ENCODE assay signal across 8 mouse cellular contexts in genomic region chr7:109986775-109987174, GRCm38 (mm10). TPM values are rescaled to one million over a fixed set of nuclear protein-coding genes. Genes with fewer than 3 reads are reported as not detected.
DNase-seq lines count a peak whose midpoint lies in the region; ATAC-seq and TF ChIP-seq lines count a peak whose summit lies in the region.
"Not testable (repeated sequence)": the region's sequence is repeated elsewhere in the genome, so short reads cannot be mapped to it uniquely, and the experiment has no call there.

Tmem41b (minus strand) TSS chr7:109986929.

- H3K27ac ChIP-seq in forebrain, embryonic 15.5 days (replicated peaks) = peak within 1 kb of the TSS; percentile 94
- peak within 1 kb of the TSS; percentile 88 for H3K27ac ChIP-seq in heart, postnatal 0 days (ENCODE audit: low read depth)
- H3K27ac ChIP-seq in kidney, embryonic 16.5 days (ENCODE audit: low read length) = peak within 1 kb of the TSS; percentile 85
- peak within 1 kb of the TSS; percentile 87 for H3K27ac ChIP-seq in limb, embryonic 14.5 days (replicated peaks; ENCODE audit: low read depth, low read length)
- H3K27ac ChIP-seq in midbrain, embryonic 11.5 days (ENCODE audit: low read depth, low read length) = peak within 1 kb of the TSS; percentile 73
- peak within 1 kb of the TSS; percentile 87 for H3K27ac ChIP-seq in stomach, embryonic 16.5 days (ENCODE audit: low read length)

- peak; percentile 30 to 33 for DNase-seq in cerebellum, adult 18-20 months
- peak; percentile 13 for DNase-seq in heart, postnatal 0 days (ENCODE audit: low spot score)
- DNase-seq in limb, embryonic 14.5 days (ENCODE audit: low spot score); midbrain, embryonic 11.5 days (ENCODE audit: low spot score, missing footprints): not testable (repeated sequence)

- not testable (repeated sequence) for TF ChIP-seq POLR2A in limb, embryonic 14.5 days (IDR thresholded peaks at IDR 0.05; ENCODE audit: borderline replicate concordance, extremely low read depth, insufficient read depth, insufficient read length)

- ATAC-seq in forebrain, embryonic 15.5 days (replicated peaks) = peak; percentile 31
- not testable (repeated sequence) for ATAC-seq in heart, postnatal 0 days (ENCODE audit: insufficient read depth, low read depth); kidney, embryonic 16.5 days (ENCODE audit: low FRiP score, low TSS enrichment); limb, embryonic 14.5 days (ENCODE audit: low FRiP score, low read depth); midbrain, embryonic 11.5 days (ENCODE audit: low FRiP score); stomach, embryonic 16.5 days (ENCODE audit: insufficient read depth, low FRiP score)

- 0 out of 2 replicates have a peak, but pooled peaks have one; percentile 9 for TF ChIP-seq CTCF in E14TG2a.4 (conservative IDR thresholded peaks at IDR 0.05; ENCODE audit: low read length)
- peak; percentile 40 for TF ChIP-seq CTCF in heart, postnatal 0 days (IDR thresholded peaks at IDR 0.05; ENCODE audit: low read depth)

- peaks cover 31% of the 10 kb centered on the region for H3K4me1 ChIP-seq in E14TG2a.4 (replicated peaks; ENCODE audit: low read depth, low read length)
- peaks cover 23% of the 10 kb centered on the region for H3K4me1 ChIP-seq in forebrain, embryonic 15.5 days
- not testable (repeated sequence) for H3K4me1 ChIP-seq in heart, postnatal 0 days (ENCODE audit: control insufficient read depth, insufficient read depth); kidney, embryonic 16.5 days (ENCODE audit: insufficient read depth, low read length); limb, embryonic 14.5 days (ENCODE audit: control insufficient read depth, insufficient read depth, low read length); midbrain, embryonic 11.5 days (ENCODE audit: control insufficient read depth, insufficient read depth, low read length); stomach, embryonic 16.5 days (ENCODE audit: control insufficient read depth, insufficient read depth, low read length)

- H3K27me3 ChIP-seq in E14TG2a.4 (ENCODE audit: insufficient read depth, low read length); forebrain, embryonic 15.5 days; heart, postnatal 0 days (ENCODE audit: control insufficient read depth, insufficient read depth, low read length); kidney, embryonic 16.5 days (ENCODE audit: insufficient read depth, low read length); limb, embryonic 14.5 days (ENCODE audit: control insufficient read depth, insufficient read depth, low read length); midbrain, embryonic 11.5 days (ENCODE audit: control insufficient read depth, insufficient read depth, low read length); stomach, embryonic 16.5 days (ENCODE audit: control insufficient read depth, insufficient read depth, low read length): not testable (repeated sequence)

- TF ChIP-seq EP300 in heart, postnatal 0 days (IDR thresholded peaks at IDR 0.05; ENCODE audit: low read depth) = not testable (repeated sequence)

- H3K9me3 ChIP-seq in E14TG2a.4 (ENCODE audit: low read length); forebrain, embryonic 15.5 days; heart, postnatal 0 days (replicated peaks; ENCODE audit: control insufficient read depth, low read length); kidney, embryonic 16.5 days (ENCODE audit: low read length); limb, embryonic 14.5 days (ENCODE audit: control insufficient read depth, low read length); midbrain, embryonic 11.5 days (ENCODE audit: control insufficient read depth, low read length); stomach, embryonic 16.5 days (replicated peaks; ENCODE audit: control insufficient read depth, low read length): not testable (repeated sequence)

- peak within 1 kb of the TSS; percentile 64 for H3K9ac ChIP-seq in forebrain, embryonic 15.5 days (replicated peaks)
- peak within 1 kb of the TSS; percentile 81 for H3K9ac ChIP-seq in heart, postnatal 0 days (replicated peaks; ENCODE audit: low read depth, low read length)
- peak within 1 kb of the TSS; percentile 75 for H3K9ac ChIP-seq in kidney, embryonic 16.5 days (replicated peaks; ENCODE audit: low read length)
- H3K9ac ChIP-seq in limb, embryonic 14.5 days (ENCODE audit: low read depth, low read length, severe bottlenecking) = peak within 1 kb of the TSS; percentile 70
- peak within 1 kb of the TSS; percentile 70 for H3K9ac ChIP-seq in midbrain, embryonic 11.5 days (ENCODE audit: low read length)
- H3K9ac ChIP-seq in stomach, embryonic 16.5 days (ENCODE audit: low read length) = peak within 1 kb of the TSS; percentile 85

- peaks cover 29% of the 10 kb centered on the region for H3K36me3 ChIP-seq in E14TG2a.4 (ENCODE audit: insufficient read depth, low read length)
- not testable (repeated sequence) for H3K36me3 ChIP-seq in forebrain, embryonic 15.5 days; kidney, embryonic 16.5 days (ENCODE audit: insufficient read depth, low read length); midbrain, embryonic 11.5 days (ENCODE audit: control insufficient read depth, insufficient read depth, low read length); stomach, embryonic 16.5 days (ENCODE audit: control insufficient read depth, insufficient read depth, low read length)
- H3K36me3 ChIP-seq in heart, postnatal 0 days (replicated peaks; ENCODE audit: control insufficient read depth, insufficient read depth, low read length) = peaks cover 15% of the 10 kb centered on the region
- peaks cover 15% of the 10 kb centered on the region for H3K36me3 ChIP-seq in limb, embryonic 14.5 days (ENCODE audit: control insufficient read depth, insufficient read depth, low read length)

- H3K4me3 ChIP-seq in E14TG2a.4 (replicated peaks; ENCODE audit: low read length) = peak within 1 kb of the TSS; percentile 87
- peak within 1 kb of the TSS; percentile 69 for H3K4me3 ChIP-seq in forebrain, embryonic 15.5 days
- H3K4me3 ChIP-seq in heart, postnatal 0 days (ENCODE audit: low read depth, low read length) = peak within 1 kb of the TSS; percentile 67
- H3K4me3 ChIP-seq in kidney, embryonic 16.5 days (ENCODE audit: low read length) = peak within 1 kb of the TSS; percentile 75
- H3K4me3 ChIP-seq in limb, embryonic 14.5 days (replicated peaks; ENCODE audit: low read length) = peak within 1 kb of the TSS; percentile 61
- H3K4me3 ChIP-seq in midbrain, embryonic 11.5 days (ENCODE audit: low read depth, low read length) = peak within 1 kb of the TSS; percentile 62
- peak within 1 kb of the TSS; percentile 68 for H3K4me3 ChIP-seq in stomach, embryonic 16.5 days (replicated peaks; ENCODE audit: low read length)

- peak within 1 kb of the TSS; percentile 71 for H3K4me2 ChIP-seq in forebrain, embryonic 15.5 days (replicated peaks)
- peak within 1 kb of the TSS; percentile 76 for H3K4me2 ChIP-seq in heart, postnatal 0 days (ENCODE audit: low read depth, low read length)
- H3K4me2 ChIP-seq in kidney, embryonic 16.5 days (replicated peaks; ENCODE audit: low read depth, low read length) = peak within 1 kb of the TSS; percentile 83
- peak within 1 kb of the TSS; percentile 76 for H3K4me2 ChIP-seq in limb, embryonic 14.5 days (replicated peaks; ENCODE audit: low read depth, low read length, severe bottlenecking)
- H3K4me2 ChIP-seq in midbrain, embryonic 11.5 days = peak within 1 kb of the TSS; percentile 81
- peak within 1 kb of the TSS; percentile 88 for H3K4me2 ChIP-seq in stomach, embryonic 16.5 days (ENCODE audit: low read depth, low read length)

- WGBS in forebrain, embryonic 15.5 days = 39% methylated on average over 6 of the region's 6 CpGs
- WGBS in heart, postnatal 0 days = 32% methylated on average over 6 of the region's 6 CpGs
- 35% methylated on average over 6 of the region's 6 CpGs for whole genome bisulfite sequencing in kidney, embryonic 16.5 days
- WGBS in limb, embryonic 14.5 days = 38% methylated on average over 6 of the region's 6 CpGs
- 43% methylated on average over 6 of the region's 6 CpGs for WGBS in midbrain, embryonic 11.5 days
- WGBS in stomach, embryonic 16.5 days = 30% methylated on average over 6 of the region's 6 CpGs

RNA-seq across cellular contexts. Expression of gene Tmem41b, which starts in this region (rescaled TPM):
- polyA plus RNA-seq in forebrain, embryonic 15.5 days (2015; fragmentation: Nextera tagmentation; extraction: Ambion mirVana) = 65.0 and 65.1 TPM in 2 replicates
- 66.4 and 93.7 TPM in 2 replicates for total RNA-seq in heart, postnatal 0 days (2014; rRNA removed; ENCODE audit: low replicate concordance)
- 63.7 and 64.8 TPM in 2 replicates for polyA plus RNA-seq in heart, postnatal 0 days (2015; fragmentation: Nextera tagmentation; extraction: Ambion mirVana)
- polyA plus RNA-seq in kidney, embryonic 16.5 days (2015; fragmentation: Nextera tagmentation; extraction: Ambion mirVana) = 65.8 and 68.6 TPM in 2 replicates
- 57.1 and 59.0 TPM in 2 replicates for polyA plus RNA-seq in limb, embryonic 14.5 days (2012; rRNA removed)
- polyA plus RNA-seq in limb, embryonic 14.5 days (2014; fragmentation: Nextera tagmentation; extraction: Ambion mirVana) = 72.0 and 72.4 TPM in 2 replicates
- polyA plus RNA-seq in midbrain, embryonic 11.5 days (2014; fragmentation: Nextera tagmentation; extraction: Ambion mirVana) = 85.6 and 89.5 TPM in 2 replicates
- polyA plus RNA-seq in stomach, embryonic 16.5 days (2015; fragmentation: Nextera tagmentation; extraction: Ambion mirVana) = 67.5 and 73.8 TPM in 2 replicates
